Mouse (Mus musculus) lung, postnatal 0 days (tissue): ENCODE results near the gene Usp49. TPM values are rescaled to one million over a fixed set of nuclear protein-coding genes. Genes with fewer than 3 reads are reported as not detected.

ENCODE experiments used
- ATAC-seq: fragments of 200-750 bp; cut with Nextera tagmentation; 2 replicates; pipeline ENCODE4 v1.8.0; 2017; ENCODE audit warnings: moderate library complexity
- DNase-seq: peaks from one replicate; pipeline ENCODE4 v3.0.0-alpha.2; 2016; ENCODE audit warnings: low spot score
- H3K27ac ChIP-seq: fragments of 300-500 bp; sonication (generic); 2 replicates; pipeline ENCODE4 v1.5.1; 2014; ENCODE audit warnings: antibody characterized with exemption, mild to moderate bottlenecking, low read length, mixed read lengths
- H3K27me3 ChIP-seq: fragments of 300-500 bp; sonication (generic); replicated peaks from 2 replicates; pipeline ENCODE4 v1.6.1; 2014; ENCODE audit warnings: low read length, mixed read lengths; ENCODE audit not compliant: insufficient read depth
- H3K36me3 ChIP-seq: fragments of 300-500 bp; sonication (generic); 2 replicates; pipeline ENCODE4 v1.6.1; 2014; ENCODE audit warnings: low read length, mixed read lengths; ENCODE audit not compliant: insufficient read depth
- H3K4me1 ChIP-seq: fragments of 300-500 bp; sonication (generic); 2 replicates; pipeline ENCODE4 v1.6.1; 2014; ENCODE audit warnings: antibody characterized with exemption, low read depth, low read length, mixed read lengths; ENCODE audit not compliant: insufficient read depth
- H3K4me2 ChIP-seq: fragments of 300-500 bp; sonication (generic); replicated peaks from 2 replicates; pipeline ENCODE4 v1.6.1; 2014; ENCODE audit warnings: low read depth, mild to moderate bottlenecking, low read length, moderate library complexity, mixed read lengths
- H3K4me3 ChIP-seq: fragments of 300-500 bp; sonication (generic); 2 replicates; pipeline ENCODE4 v1.5.1; 2014; ENCODE audit warnings: low read depth, low read length
- H3K9ac ChIP-seq: fragments of 300-500 bp; sonication (generic); replicated peaks from 2 replicates; pipeline ENCODE4 v1.6.1; 2014; ENCODE audit warnings: low read depth, mild to moderate bottlenecking
- H3K9me3 ChIP-seq: fragments of 300-500 bp; sonication (generic); 2 replicates; pipeline ENCODE4 v1.6.1; 2016; ENCODE audit warnings: low read length, mixed read lengths
- CTCF ChIP-seq: IDR thresholded peaks from 2 replicates; pipeline ENCODE4 v1.5.1; 2016; ENCODE audit warnings: antibody characterized with exemption, mild to moderate bottlenecking
- EP300 ChIP-seq: IDR thresholded peaks from 2 replicates; pipeline ENCODE4 v1.6.1; 2016; ENCODE audit warnings: antibody characterized with exemption, mild to moderate bottlenecking, control low read depth
- WGBS: fragments of 180-500 bp; shearing (Covaris S2); extraction: QIAGEN DNeasy Blood & Tissue Kit; methylation state at CpG from one replicate; pipeline ENCODE4 v1.1.7; 2014; 5-methylcytosine and 5-hydroxymethylcytosine counted together
- polyA plus RNA-seq: library from polyadenylated mRNA; unstranded; fragments of >200 nt; fragmentation: Nextera tagmentation; extraction: Ambion mirVana; gene quantifications from 2 replicates; pipeline ENCODE4 v1.2.1, GENCODE M21; 2015

Usp49 gene
- polyA plus RNA-seq, 1 experiment from 2014 or later, result 3.3 TPM

GRCm38 (mm10) chr17:47594183-47594968 lies 36.1 kb upstream of the Usp49 start:
- peak overlapping the region; percentile 76 for H3K4me3 ChIP-seq
- H3K9me3 ChIP-seq, result no peaks in the 10 kb centered on the region
- no peaks in the 10 kb centered on the region for H3K36me3 ChIP-seq
- H3K27me3 ChIP-seq, result no peaks in the 10 kb centered on the region
- ATAC-seq, result no peak
- peak overlapping the region; percentile 72 for H3K9ac ChIP-seq
- peak; percentile 57 for DNase-seq
- TF ChIP-seq EP300 (no peak), CTCF (no peak)
- H3K4me2 ChIP-seq, result peak overlapping the region; percentile 91
- peak overlapping the region; percentile 94 for H3K27ac ChIP-seq
- H3K4me1 ChIP-seq, result peaks cover 26% of the 10 kb centered on the region
- WGBS, result under 1% methylated on average over 40 of the region's 43 CpGs

- Histone ChIP-seq H3K36me3 (0 out of 2 replicates have a peak, but pooled peaks cover 5% of the 10 kb centered on the region), H3K27ac (peak overlapping the region; percentile 94), H3K9ac (peak overlapping the region; percentile 72), H3K27me3 (no peaks in the 10 kb centered on the region), H3K4me1 (peaks cover 28% of the 10 kb centered on the region), H3K4me3 (peak overlapping the region; percentile 76), H3K4me2 (peak overlapping the region; percentile 91), H3K9me3 (no peaks in the 10 kb centered on the region)
- no peak for DNase-seq
- no peak for TF ChIP-seq CTCF
- TF ChIP-seq EP300, result no peak
- no peak for ATAC-seq
- 4% methylated on average over 8 of the region's 9 CpGs for WGBS
These were observed 35.6 kb upstream of the Usp49 start for GRCm38 (mm10) chr17:47594969-47595247.

- no peaks in the 10 kb centered on the region for H3K27me3 ChIP-seq
- no peaks in the 10 kb centered on the region for H3K9me3 ChIP-seq
- no peak for TF ChIP-seq CTCF
- TF ChIP-seq EP300, result 0 out of 2 replicates have a peak, but pooled peaks have one; percentile 33
- 2% methylated on average over 20 of the region's 21 CpGs for WGBS
- H3K27ac ChIP-seq, result peak overlapping the region; percentile 94
- ATAC-seq (peak; percentile 35), DNase-seq (peak; percentile 92)
- peaks cover 28% of the 10 kb centered on the region for H3K4me1 ChIP-seq
- H3K9ac ChIP-seq, result peak overlapping the region; percentile 45
- H3K4me2 ChIP-seq, result peak overlapping the region; percentile 91
- H3K36me3 ChIP-seq, result 0 out of 2 replicates have a peak, but pooled peaks cover 5% of the 10 kb centered on the region
- H3K4me3 ChIP-seq, result peak overlapping the region; percentile 76
These were observed 35.0 kb upstream of the Usp49 start for GRCm38 (mm10) chr17:47595248-47596161.

- peak; percentile 36 for DNase-seq
- H3K4me3 ChIP-seq, result peak overlapping the region; percentile 76; the same call in 1 of the 2 replicates
- peak overlapping the region; percentile 94 for H3K27ac ChIP-seq
- H3K9ac ChIP-seq, result peak overlapping the region; percentile 45
- ATAC-seq, result no peak
- no peaks in the 10 kb centered on the region for H3K9me3 ChIP-seq
- TF ChIP-seq EP300 (peak; percentile 55; the same call in 1 of the 2 replicates), CTCF (no peak)
- WGBS, result 36% methylated on average over 5 of the region's 6 CpGs
- H3K36me3 ChIP-seq, result 0 out of 2 replicates have a peak, but pooled peaks cover 5% of the 10 kb centered on the region
- H3K4me2 ChIP-seq, result peak overlapping the region; percentile 91
- peaks cover 28% of the 10 kb centered on the region for H3K4me1 ChIP-seq
- no peaks in the 10 kb centered on the region for H3K27me3 ChIP-seq
These were observed 34.2 kb upstream of the Usp49 start for GRCm38 (mm10) chr17:47596162-47596838.

- peaks cover 28% of the 10 kb centered on the region for H3K4me1 ChIP-seq
- 0 out of 2 replicates have a peak overlapping the region, but pooled peaks have one; percentile 6 for H3K9ac ChIP-seq
- H3K36me3 ChIP-seq, result 0 out of 2 replicates have a peak, but pooled peaks cover 6% of the 10 kb centered on the region
These were observed 33.7 kb upstream of the Usp49 start for GRCm38 (mm10) chr17:47596839-47597164.

More at GRCm38 (mm10) chr17:47596839-47597164, 33.7 kb upstream of the Usp49 start:
- 44% methylated on average over 5 of the region's 5 CpGs for WGBS
- TF ChIP-seq EP300 (no peak), CTCF (no peak)
- no peaks in the 10 kb centered on the region for H3K9me3 ChIP-seq
- H3K4me2 ChIP-seq, result 0 out of 2 replicates have a peak overlapping the region, but pooled peaks have one; percentile 17
- DNase-seq (no peak), ATAC-seq (no peak)
- H3K27me3 ChIP-seq, result no peaks in the 10 kb centered on the region
- H3K27ac ChIP-seq, result peak overlapping the region; percentile 94
- no peak overlapping the region for H3K4me3 ChIP-seq
